Mouse (Mus musculus): ENCODE results near the gene Mindy3.

The Mindy3 gene

GRCm38 (mm10) chr2:12371401-12371800 is 47.9 kb downstream of the Mindy3 start:
- no peak for DNase-seq (ENCODE audit: low spot score in 2 of 2)

DNA sequence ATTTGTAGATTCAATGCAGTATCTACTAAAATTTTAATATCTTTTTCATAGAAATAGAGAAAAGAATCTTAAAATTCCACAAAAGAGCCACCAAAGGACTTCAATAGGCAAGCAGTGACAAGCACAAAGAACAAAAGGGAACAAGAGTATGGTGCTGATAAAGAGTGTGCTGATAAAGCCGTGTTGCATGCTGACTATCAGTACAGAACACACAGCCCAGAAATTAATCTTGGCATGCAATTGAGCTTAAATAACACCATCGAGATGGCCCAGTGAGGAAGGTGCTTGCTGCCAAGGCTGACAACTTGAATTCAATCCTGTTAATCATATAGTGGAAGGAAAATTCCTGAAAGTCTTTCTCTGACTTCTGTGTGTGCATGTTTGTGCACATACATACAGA is 50.8 kb downstream of the Mindy3 start:
- DNase-seq (ENCODE audit: low spot score in 2 of 2) = no peak

DNA sequence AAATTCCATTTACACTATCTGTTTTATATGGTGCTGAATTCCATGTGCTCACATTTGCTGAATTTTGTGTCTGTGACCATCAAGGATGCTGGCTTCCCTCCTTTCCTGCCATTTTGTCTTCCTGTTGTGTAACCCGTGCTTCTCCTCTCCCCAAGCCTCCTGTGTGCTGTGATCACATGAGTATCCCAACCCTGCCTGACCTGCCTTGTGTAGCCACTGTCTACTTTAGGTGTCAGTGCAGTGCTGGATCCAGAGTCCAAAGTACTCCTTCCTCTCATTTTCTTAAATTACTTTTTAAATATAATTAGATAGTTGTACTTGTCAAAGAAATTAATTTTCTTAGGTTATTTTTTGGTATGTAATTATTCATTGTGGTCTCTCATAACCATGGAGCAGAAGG is 51.3 kb downstream of the Mindy3 start:
- no peak for DNase-seq (ENCODE audit: low spot score in 2 of 2)

DNA sequence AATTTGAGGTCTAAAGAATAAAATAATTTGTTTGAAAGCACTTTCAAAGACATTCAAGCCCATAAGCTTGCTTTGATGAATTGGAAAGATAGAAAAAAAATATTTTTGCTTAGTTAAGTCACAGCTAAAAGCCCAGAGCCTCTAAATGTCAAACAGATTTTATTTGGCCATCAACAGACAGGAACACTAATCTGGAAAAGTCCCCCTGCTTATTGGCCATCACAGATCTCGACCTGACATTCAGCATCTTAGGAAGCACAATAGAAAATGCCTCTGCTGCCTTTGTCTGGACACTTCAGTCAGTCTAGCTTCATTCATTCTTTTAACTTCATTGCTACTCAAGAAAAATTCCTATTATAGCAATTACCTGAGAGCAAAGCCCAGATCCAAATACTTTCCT is 58.0 kb downstream of the Mindy3 start:
- no peak for DNase-seq (ENCODE audit: low spot score in 2 of 2)

DNA sequence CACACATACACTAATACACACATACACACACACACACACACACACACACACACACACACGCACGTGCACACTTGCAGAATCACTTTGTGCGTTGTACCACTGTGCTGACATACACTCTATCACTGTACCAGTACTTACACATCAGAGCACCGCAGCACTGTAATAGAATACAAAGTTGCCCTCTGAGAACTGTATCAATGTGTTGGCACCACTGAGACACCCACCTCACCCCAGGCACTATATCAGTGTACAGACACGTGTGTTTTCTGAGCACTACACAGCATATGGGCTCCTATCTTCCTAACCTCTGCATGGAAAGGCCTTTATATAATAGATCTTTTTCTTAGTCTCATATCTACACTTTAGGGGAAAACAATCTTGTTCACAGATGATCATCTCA is 64.4 kb downstream of the Mindy3 start:
- DNase-seq (ENCODE audit: low spot score in 2 of 2) = no peak

DNA sequence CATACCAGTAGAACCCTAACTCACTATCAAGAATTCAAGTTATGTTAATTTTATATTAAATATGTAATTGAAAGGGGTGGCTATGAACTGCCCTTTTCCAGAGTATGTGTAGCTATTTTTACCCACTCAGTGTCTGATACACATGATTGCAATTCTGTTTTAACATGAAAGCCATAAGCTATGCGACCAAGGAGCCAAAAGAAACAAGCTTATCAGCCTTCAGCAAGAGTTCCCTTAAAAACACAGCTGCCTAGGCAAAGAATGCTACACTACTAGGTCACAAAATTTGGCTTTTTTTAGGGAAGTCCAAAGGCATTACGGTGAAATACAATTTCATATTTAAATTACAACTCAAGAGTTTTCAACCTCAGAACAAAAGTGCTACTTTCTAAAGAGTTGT is 70.4 kb downstream of the Mindy3 start:
- DNase-seq (ENCODE audit: low spot score in 2 of 2) = no peak

DNA sequence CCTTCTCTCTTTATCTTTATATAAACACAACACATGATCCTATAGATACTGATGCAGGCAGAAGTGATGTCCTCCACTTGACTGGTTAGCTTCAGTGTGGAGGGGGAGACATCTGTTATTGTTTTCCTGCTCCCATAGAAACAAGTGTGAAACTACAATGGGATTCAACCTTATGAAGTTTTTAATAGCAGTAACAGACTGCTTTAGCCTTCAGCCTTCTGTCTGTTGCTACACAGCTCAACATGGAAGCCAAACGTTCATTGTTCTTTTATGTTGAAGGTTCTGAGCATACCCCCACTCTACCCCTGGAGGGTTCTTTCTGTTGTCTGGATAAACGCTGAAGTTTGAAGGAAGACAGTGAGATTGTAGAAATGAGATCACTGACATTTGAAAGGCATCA is 87.3 kb downstream of the Mindy3 start:
- no peak for DNase-seq (ENCODE audit: low spot score in 2 of 2)

GRCm38 (mm10) chr2:12329620-12330019 is 89.7 kb downstream of the Mindy3 start:
- no peak for DNase-seq (ENCODE audit: low spot score in 2 of 2)

GRCm38 (mm10) chr2:12329068-12329407 is 90.2 kb downstream of the Mindy3 start:
- DNase-seq (ENCODE audit: low spot score in 2 of 2) = no peak

DNA sequence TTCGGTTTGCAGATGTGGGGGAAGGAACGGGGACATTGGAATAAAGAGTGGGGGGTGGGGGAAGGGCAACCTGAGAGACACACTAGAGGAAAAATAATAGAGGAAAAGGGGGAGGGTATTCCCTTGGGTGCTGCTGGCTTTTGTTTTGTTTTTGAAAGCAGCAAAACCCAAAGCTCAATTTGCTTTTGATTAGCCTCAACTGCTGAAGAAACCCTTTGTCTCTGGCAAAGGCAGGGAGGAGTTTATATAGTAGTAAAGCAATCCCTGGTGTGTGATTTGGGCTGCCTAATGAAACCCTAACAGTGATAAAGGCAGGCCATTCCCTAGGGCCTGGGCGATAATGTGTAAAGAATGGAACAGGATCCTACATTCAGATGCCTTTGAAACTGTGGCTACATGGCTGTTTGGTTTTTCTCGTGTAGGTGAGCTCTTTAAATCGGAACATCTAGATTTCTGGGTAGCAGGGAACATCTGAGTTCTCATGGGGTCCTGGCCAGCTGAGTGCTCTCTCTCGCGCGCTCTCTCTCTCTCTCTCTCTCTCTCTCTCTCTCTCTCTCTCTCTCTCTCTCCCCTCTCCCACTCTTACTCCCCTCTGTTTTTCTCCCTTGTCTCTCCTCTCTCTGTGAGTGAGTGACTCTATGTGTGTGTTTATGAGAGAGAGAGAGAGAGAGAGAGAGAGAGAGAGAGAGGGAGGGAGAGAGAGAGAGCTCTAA is 90.8 kb downstream of the Mindy3 start:
- no peak for DNase-seq (ENCODE audit: low spot score in 2 of 2)

- no peak for DNase-seq (ENCODE audit: low spot score in 2 of 2)
These were observed 91.4 kb downstream of the Mindy3 start for GRCm38 (mm10) chr2:12327691-12328354.

DNA sequence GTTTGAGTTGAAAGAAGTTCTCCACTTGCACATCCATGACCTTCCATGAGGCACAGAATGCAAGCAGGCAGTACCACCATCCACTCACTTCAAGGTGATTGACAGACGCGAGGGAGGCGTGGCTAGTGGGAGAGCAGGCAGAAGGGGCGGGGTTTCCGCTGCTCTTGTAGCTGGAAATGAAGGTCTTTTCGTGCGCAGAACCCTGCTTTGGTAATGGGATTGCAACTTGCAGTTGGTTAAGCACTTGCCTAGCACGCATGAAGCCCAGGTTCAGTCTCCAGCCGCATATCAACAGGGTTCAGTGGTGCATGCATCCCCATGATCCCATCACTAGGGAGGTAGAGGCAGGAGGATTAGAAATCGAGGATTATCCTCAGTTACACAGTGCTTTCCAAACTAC is 92.1 kb downstream of the Mindy3 start:
- peak in 1 of 2 experiments; percentile 21 for DNase-seq (ENCODE audit: low spot score in 2 of 2)

DNA sequence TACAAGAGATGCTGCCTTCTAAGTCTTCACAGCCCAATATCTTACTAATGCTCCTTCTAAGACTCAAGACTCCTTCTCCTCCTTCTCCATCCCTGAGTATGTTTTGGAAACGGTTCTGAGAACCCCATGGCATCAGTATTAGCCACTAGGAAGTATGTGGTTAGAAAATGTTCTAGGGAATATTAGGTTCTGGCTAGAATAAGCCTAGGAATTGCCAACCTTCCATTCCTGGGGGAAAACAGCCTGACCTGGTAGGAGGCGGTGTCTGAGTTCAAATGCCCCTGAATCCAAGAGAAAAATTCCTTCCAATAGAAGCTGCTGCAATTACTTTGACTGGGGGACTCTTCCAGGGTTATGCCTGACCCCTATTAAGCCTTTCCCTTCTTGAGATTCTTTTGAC is 93.4 kb downstream of the Mindy3 start:
- no peak for DNase-seq (ENCODE audit: low spot score in 2 of 2)

DNA sequence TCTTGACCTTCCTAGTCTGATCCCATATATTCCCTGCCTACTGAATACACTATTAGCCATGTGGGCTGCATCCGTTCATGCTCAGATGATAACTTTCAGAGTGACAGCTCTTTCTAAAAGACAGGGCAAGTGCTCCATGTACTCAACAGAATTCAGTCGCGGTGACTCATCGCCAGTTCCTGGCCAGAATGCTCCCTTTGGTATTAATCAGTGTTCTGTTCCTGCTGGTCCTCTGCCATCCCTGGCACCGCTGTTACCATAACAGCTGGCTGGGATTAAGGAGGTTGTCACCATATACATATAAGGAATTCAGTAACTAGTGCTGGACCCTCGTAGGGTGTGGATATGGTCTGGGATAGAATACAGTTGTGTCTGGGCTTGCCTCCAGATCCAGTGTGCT is 93.9 kb downstream of the Mindy3 start:
- DNase-seq (ENCODE audit: low spot score in 2 of 2) = no peak

GRCm38 (mm10) chr2:12320914-12321313 is 98.4 kb downstream of the Mindy3 start:
- DNase-seq (ENCODE audit: low spot score in 2 of 2) = no peak

DNA sequence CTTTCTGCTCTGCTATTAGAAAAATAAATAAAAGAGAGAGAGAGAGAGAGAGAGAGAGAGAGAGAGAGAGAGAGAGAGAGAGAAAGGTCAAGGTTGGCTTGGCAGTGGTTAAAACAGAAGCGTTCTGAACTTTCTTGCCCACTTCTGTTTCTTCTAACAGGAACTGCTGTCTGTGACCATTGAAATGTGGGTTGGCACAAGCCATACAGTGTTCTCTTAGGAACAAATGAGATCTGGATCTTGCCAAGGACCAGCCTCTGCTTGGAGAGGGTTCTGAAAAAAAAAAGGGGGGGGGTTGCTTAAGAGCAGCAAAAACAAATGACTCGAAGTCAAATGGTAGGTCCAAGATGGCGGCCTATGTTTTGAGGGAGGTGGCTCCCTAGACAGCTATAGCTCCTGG is 100.6 kb downstream of the Mindy3 start:
- DNase-seq (ENCODE audit: low spot score in 2 of 2) = no peak

DNA sequence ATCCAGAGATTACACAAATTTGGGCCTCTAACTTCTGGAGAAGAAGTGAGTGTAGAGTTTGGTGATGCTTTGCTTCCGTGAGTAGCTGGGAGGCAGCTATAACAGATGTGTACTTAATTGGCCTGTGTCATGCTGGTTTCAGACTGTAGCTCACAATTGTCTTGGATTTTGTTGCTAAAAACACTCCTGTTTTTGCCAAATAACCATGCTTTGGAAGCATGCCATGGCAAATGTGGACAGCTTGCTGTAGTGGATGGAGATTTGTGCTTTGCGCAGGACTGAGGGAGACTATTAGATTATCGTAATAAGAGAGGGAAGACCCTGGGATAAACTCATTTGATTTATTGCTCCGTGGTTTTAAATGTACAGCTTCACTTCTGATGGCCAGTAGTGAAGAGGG is 101.2 kb downstream of the Mindy3 start:
- DNase-seq (ENCODE audit: low spot score in 2 of 2) = no peak

DNA sequence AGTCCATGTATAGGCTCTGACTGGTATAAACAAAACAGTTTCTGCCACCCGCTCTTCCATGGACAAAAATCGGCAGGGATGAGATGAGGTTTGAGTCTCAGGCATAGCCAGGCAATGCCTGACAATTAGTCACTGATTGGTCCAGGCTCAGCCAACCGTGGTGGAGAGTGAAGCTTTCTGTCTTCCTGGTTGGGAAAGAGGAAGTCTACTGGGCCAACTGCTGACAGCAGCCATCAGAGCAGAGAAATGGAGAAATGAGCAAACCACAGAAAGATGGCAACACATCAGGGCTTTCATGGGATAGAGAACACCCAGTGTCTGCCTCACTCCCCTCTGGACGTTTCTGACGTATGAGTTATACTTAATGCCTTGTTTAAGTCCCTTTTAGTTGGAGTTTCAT is 101.9 kb downstream of the Mindy3 start:
- no peak for DNase-seq (ENCODE audit: low spot score in 2 of 2)

GRCm38 (mm10) chr2:12316361-12316760 is 102.9 kb downstream of the Mindy3 start:
- no peak for DNase-seq (ENCODE audit: low spot score in 2 of 2)

DNA sequence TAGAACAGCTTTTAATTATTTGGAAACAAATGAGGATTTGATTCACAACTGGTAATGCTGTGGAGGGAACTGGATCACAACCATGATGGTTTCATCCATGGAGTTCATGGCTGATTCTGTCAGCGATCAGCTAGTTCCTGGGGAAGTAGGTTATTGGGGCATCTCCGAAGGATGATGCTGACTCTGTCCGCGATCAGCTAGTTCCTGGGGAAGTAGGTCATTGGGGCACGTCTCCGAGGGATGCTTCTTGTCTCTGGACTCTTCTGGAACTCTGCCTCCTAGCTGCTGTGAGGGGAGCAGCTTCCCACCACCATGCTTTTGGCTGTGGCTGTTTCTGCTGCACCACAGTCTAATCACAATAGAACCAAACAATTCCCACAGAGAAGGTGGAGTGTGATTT is 105.2 kb downstream of the Mindy3 start:
- no peak for DNase-seq (ENCODE audit: low spot score in 2 of 2)

DNA sequence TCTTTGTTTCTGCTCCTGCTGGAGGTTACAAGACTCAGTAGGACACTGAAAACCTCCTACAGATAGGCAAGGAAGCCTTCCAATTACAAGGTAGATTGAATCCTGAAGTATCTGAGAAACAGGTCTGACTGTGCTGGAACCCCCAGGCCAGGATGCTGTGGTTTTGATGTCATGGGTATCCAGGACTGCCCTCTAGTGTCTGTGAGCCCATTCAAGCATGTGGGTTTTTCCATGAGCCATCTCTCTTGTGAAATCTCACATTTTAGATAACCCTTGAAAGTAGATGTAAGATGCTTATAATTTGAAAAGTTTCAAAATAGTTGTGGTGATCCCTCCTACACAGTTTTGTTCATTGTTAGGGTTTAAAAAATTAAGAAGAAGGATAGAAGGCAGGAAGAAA is 110.8 kb downstream of the Mindy3 start:
- no peak for DNase-seq (ENCODE audit: low spot score in 2 of 2)

GRCm38 (mm10) chr2:12307311-12307710 is 112.0 kb downstream of the Mindy3 start:
- no peak for DNase-seq (ENCODE audit: low spot score in 2 of 2)

GRCm38 (mm10) chr2:12305064-12305650 is 114.1 kb downstream of the Mindy3 start:
- no peak for DNase-seq (ENCODE audit: low spot score in 2 of 2)

Data from frontal cortex, postnatal 10 days (tissue).